Mouse (Mus musculus): ENCODE data around the gene Epha2. TPM values are rescaled to one million over a fixed set of nuclear protein-coding genes. Genes with fewer than 3 reads are reported as not detected.

Epha2 gene
- polyA plus RNA-seq, 1 experiment from 2014 or later: 2.0 TPM

- H3K27me3 ChIP-seq: no peaks in the 10 kb centered on the region
- WGBS: 92% methylated on average over 11 of the region's 11 CpGs
- H3K9me3 ChIP-seq: no peaks in the 10 kb centered on the region
- no peak overlapping the region for H3K27ac ChIP-seq
- no peak overlapping the region for H3K4me3 ChIP-seq (replicated peaks)
- no peak overlapping the region for H3K4me2 ChIP-seq
- H3K36me3 ChIP-seq (replicated peaks): peaks cover 6% of the 10 kb centered on the region; the same call in 1 of the 2 replicates
- H3K4me1 ChIP-seq: no peaks in the 10 kb centered on the region
- no peak overlapping the region for H3K9ac ChIP-seq
- ATAC-seq (ENCODE audit: low FRiP score): no peak
Measured at GRCm38 (mm10) chr4:141322526-141322925, 21.5 kb downstream of the Epha2 start.

GRCm38 (mm10) chr4:141324771-141325191 is 23.7 kb downstream of the Epha2 start:
- Histone ChIP-seq H3K27ac (no peak overlapping the region), H3K9me3 (no peaks in the 10 kb centered on the region), H3K27me3 (no peaks in the 10 kb centered on the region), H3K4me3 (replicated peaks) (no peak overlapping the region), H3K4me2 (no peak overlapping the region), H3K4me1 (no peaks in the 10 kb centered on the region), H3K9ac (no peak overlapping the region), H3K36me3 (replicated peaks) (0 out of 2 replicates have a peak, but pooled peaks cover 6% of the 10 kb centered on the region)
- WGBS: 84% methylated on average over 6 of the region's 6 CpGs
- ATAC-seq (ENCODE audit: low FRiP score): no peak

GRCm38 (mm10) chr4:141325636-141326035 is 24.6 kb downstream of the Epha2 start:
- Histone ChIP-seq H3K27me3 (no peaks in the 10 kb centered on the region), H3K4me3 (replicated peaks) (no peak overlapping the region), H3K9me3 (no peaks in the 10 kb centered on the region), H3K9ac (no peak overlapping the region), H3K36me3 (replicated peaks) (0 out of 2 replicates have a peak, but pooled peaks cover 6% of the 10 kb centered on the region), H3K27ac (no peak overlapping the region), H3K4me1 (no peaks in the 10 kb centered on the region), H3K4me2 (no peak overlapping the region)
- ATAC-seq (ENCODE audit: low FRiP score): no peak
- WGBS: 80% methylated on average over 15 of the region's 15 CpGs

DNA sequence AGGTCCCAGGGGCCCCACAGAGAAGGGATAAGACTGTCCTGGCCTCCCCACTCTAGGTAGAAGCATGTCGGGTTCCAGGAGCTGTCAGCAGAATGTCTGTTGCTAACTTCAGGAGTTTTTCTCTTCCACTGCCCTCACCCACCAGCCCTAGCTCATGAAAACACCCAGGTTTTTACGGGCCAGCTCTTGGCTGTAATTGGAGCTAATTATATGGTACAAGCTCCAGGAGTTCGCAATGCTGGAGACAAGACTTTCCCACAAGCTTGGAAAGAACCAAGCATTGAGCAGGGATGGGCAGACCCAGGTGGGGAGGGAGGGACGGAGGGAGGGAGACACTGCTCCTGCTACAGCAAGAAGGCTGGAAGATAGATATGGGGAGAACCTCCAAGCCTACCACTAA is 26.0 kb downstream of the Epha2 start:
- ATAC-seq (ENCODE audit: low FRiP score): no peak
- Histone ChIP-seq H3K36me3 (replicated peaks) (0 out of 2 replicates have a peak, but pooled peaks cover 6% of the 10 kb centered on the region), H3K9ac (no peak overlapping the region), H3K27ac (no peak overlapping the region), H3K4me3 (replicated peaks) (no peak overlapping the region), H3K4me2 (no peak overlapping the region), H3K27me3 (no peaks in the 10 kb centered on the region), H3K4me1 (no peaks in the 10 kb centered on the region), H3K9me3 (no peaks in the 10 kb centered on the region)
- WGBS: 76% methylated on average over 4 of the region's 4 CpGs

- Histone ChIP-seq H3K36me3 (replicated peaks) (no peaks in the 10 kb centered on the region), H3K27me3 (peaks cover 4% of the 10 kb centered on the region; the same call in 1 of the 2 replicates), H3K4me2 (no peak overlapping the region), H3K27ac (no peak overlapping the region), H3K4me3 (replicated peaks) (no peak overlapping the region), H3K9me3 (no peaks in the 10 kb centered on the region), H3K4me1 (peaks cover 5% of the 10 kb centered on the region; the same call in 1 of the 2 replicates), H3K9ac (no peak overlapping the region)
- ATAC-seq (ENCODE audit: low FRiP score): no peak
- WGBS: 84% methylated on average over 9 of the region's 9 CpGs
Measured at GRCm38 (mm10) chr4:141328742-141329141, 27.7 kb downstream of the Epha2 start.

DNA sequence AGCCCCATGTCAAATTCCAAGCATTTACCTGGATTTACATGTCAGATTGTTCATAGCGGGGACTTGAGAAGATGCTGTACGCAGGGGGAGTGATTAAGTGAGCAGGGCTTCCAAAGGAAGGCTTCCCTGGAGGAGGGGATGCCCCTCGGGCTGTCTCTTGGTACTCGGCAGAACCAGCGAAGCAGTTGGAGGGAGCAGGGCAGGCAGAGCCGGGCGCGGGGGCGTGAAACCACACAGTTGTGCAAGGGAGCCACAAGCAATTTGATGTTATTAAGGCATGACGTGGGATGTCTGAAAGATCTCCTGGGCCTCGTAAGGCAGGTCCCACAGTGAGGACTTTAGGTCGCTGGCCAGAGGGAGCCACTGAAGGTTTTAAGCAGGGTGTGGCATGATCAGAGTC is 28.9 kb downstream of the Epha2 start:
- Histone ChIP-seq H3K36me3 (replicated peaks) (no peaks in the 10 kb centered on the region), H3K27me3 (peaks cover 4% of the 10 kb centered on the region; the same call in 1 of the 2 replicates), H3K9ac (no peak overlapping the region), H3K27ac (no peak overlapping the region), H3K4me2 (no peak overlapping the region), H3K4me3 (replicated peaks) (no peak overlapping the region), H3K4me1 (peaks cover 14% of the 10 kb centered on the region), H3K9me3 (no peaks in the 10 kb centered on the region)
- ATAC-seq (ENCODE audit: low FRiP score): no peak
- 71% methylated on average over 12 of the region's 12 CpGs for WGBS

GRCm38 (mm10) chr4:141331446-141331845 is 30.4 kb downstream of the Epha2 start:
- no peak overlapping the region for H3K4me3 ChIP-seq (replicated peaks)
- no peak overlapping the region for H3K27ac ChIP-seq
- no peak overlapping the region for H3K9ac ChIP-seq
- no peaks in the 10 kb centered on the region for H3K9me3 ChIP-seq
- no peak overlapping the region for H3K4me2 ChIP-seq
- H3K4me1 ChIP-seq: peaks cover 29% of the 10 kb centered on the region
- WGBS: 95% methylated on average over 2 of the region's 2 CpGs
- H3K36me3 ChIP-seq (replicated peaks): no peaks in the 10 kb centered on the region
- H3K27me3 ChIP-seq: peaks cover 4% of the 10 kb centered on the region; the same call in 1 of the 2 replicates
- ATAC-seq (ENCODE audit: low FRiP score): no peak

DNA sequence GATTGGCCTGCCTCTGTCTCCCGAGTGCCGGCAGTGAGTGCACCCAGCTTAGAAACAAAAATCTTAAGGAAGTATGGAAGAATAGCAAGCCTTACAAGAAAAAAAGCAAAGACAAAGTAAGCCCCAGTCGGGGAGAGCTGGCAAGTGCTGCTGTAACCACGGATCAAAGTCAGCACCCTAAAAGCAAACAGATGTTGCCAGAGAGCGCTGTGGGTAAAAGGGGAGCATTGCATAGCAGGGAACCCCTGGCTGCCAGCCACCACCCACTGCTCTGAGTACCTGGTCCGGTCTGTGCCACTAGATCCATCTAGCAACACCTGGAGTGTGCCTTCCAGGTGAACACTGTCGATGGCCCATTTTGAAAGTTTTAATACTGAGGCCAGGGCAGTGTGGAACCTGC is 31.2 kb downstream of the Epha2 start:
- H3K4me3 ChIP-seq (replicated peaks): no peak overlapping the region
- no peak for ATAC-seq (ENCODE audit: low FRiP score)
- no peak overlapping the region for H3K27ac ChIP-seq
- H3K9me3 ChIP-seq: no peaks in the 10 kb centered on the region
- peaks cover 4% of the 10 kb centered on the region; the same call in 1 of the 2 replicates for H3K27me3 ChIP-seq
- no peak overlapping the region for H3K4me2 ChIP-seq
- no peak overlapping the region for H3K9ac ChIP-seq
- peaks cover 30% of the 10 kb centered on the region for H3K4me1 ChIP-seq
- no peaks in the 10 kb centered on the region for H3K36me3 ChIP-seq (replicated peaks)
- 88% methylated on average over 7 of the region's 7 CpGs for WGBS

DNA sequence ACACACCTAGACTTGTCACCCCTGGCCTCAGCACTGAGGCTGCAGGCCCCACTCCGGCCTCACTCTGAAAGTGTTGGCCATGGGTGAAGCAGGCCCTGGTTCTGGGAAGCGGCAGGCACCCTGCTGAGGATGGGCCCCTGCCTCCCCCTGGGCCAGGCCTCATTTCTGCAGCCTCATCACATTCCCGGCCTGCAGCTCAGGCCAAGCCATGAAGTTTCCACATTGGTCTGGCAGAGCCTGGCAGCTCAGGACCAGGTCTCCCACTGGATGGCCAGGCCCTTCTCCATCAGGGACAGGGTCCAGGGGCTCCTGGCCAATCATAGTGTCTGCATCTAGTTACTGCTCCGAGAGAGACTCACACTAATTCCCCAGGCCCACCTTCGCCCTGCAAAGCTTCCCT is 33.7 kb downstream of the Epha2 start:
- Histone ChIP-seq H3K9me3 (no peaks in the 10 kb centered on the region), H3K4me3 (replicated peaks) (no peak overlapping the region), H3K4me2 (peak overlapping the region; percentile 13; the same call in 1 of the 2 replicates), H3K27ac (peak overlapping the region; percentile 78), H3K9ac (peak overlapping the region; percentile 36; the same call in 1 of the 2 replicates), H3K27me3 (peaks cover 7% of the 10 kb centered on the region; the same call in 1 of the 2 replicates), H3K4me1 (peaks cover 51% of the 10 kb centered on the region), H3K36me3 (replicated peaks) (no peaks in the 10 kb centered on the region)
- WGBS: 44% methylated on average over 5 of the region's 5 CpGs
- ATAC-seq (ENCODE audit: low FRiP score): no peak

- Histone ChIP-seq H3K9me3 (no peaks in the 10 kb centered on the region), H3K9ac (peak overlapping the region; percentile 36; the same call in 1 of the 2 replicates), H3K4me3 (replicated peaks) (no peak overlapping the region), H3K27me3 (peaks cover 7% of the 10 kb centered on the region; the same call in 1 of the 2 replicates), H3K4me2 (peak overlapping the region; percentile 13), H3K27ac (peak overlapping the region; percentile 78), H3K4me1 (peaks cover 51% of the 10 kb centered on the region), H3K36me3 (replicated peaks) (no peaks in the 10 kb centered on the region)
- ATAC-seq (ENCODE audit: low FRiP score): peak; percentile 86
- 7% methylated on average over 3 of the region's 3 CpGs for WGBS
Measured at GRCm38 (mm10) chr4:141335263-141335796, 34.3 kb downstream of the Epha2 start.

GRCm38 (mm10) chr4:141336196-141336595 is 35.2 kb downstream of the Epha2 start:
- peaks cover 7% of the 10 kb centered on the region; the same call in 1 of the 2 replicates for H3K27me3 ChIP-seq
- WGBS: 53% methylated on average over 6 of the region's 6 CpGs
- no peak for ATAC-seq (ENCODE audit: low FRiP score)
- H3K9me3 ChIP-seq: no peaks in the 10 kb centered on the region
- no peaks in the 10 kb centered on the region for H3K36me3 ChIP-seq (replicated peaks)
- no peak overlapping the region for H3K9ac ChIP-seq
- no peak overlapping the region for H3K4me3 ChIP-seq (replicated peaks)
- no peak overlapping the region for H3K4me2 ChIP-seq
- H3K27ac ChIP-seq: peak overlapping the region; percentile 78
- peaks cover 51% of the 10 kb centered on the region for H3K4me1 ChIP-seq

- Histone ChIP-seq H3K4me3 (replicated peaks) (no peak overlapping the region), H3K27me3 (peaks cover 4% of the 10 kb centered on the region; the same call in 1 of the 2 replicates), H3K4me2 (no peak overlapping the region), H3K36me3 (replicated peaks) (no peaks in the 10 kb centered on the region), H3K9me3 (no peaks in the 10 kb centered on the region), H3K27ac (no peak overlapping the region), H3K9ac (peak overlapping the region; percentile 9; the same call in 1 of the 2 replicates), H3K4me1 (peaks cover 51% of the 10 kb centered on the region)
- no peak for ATAC-seq (ENCODE audit: low FRiP score)
- WGBS: 39% methylated on average over 6 of the region's 6 CpGs
Measured at GRCm38 (mm10) chr4:141337986-141338385, 36.9 kb downstream of the Epha2 start.

DNA sequence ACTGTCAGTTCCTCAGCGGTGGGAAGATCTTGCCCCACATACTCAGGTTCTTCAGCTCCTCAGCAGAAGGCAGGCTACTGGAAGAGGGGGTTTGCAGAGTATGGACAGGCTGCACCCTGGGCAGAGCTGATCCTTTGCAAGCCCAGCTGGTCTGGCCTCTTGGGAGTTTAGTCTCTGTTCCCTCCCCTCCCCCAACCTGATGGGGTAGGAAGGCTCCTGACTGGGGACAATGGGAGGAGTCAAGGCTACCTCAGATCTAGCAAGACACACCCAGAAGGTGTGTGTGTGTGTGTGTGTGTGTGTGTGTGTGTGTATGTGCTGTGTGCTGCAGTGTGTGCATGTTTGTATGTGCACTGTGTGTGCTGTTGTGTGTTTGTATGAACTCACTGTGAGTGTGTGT is 37.8 kb downstream of the Epha2 start:
- Histone ChIP-seq H3K27me3 (0 out of 2 replicates have a peak, but pooled peaks cover 3% of the 10 kb centered on the region), H3K9me3 (no peaks in the 10 kb centered on the region), H3K9ac (no peak overlapping the region), H3K4me1 (peaks cover 45% of the 10 kb centered on the region), H3K27ac (no peak overlapping the region), H3K4me2 (no peak overlapping the region), H3K4me3 (replicated peaks) (no peak overlapping the region), H3K36me3 (replicated peaks) (no peaks in the 10 kb centered on the region)
- no peak for ATAC-seq (ENCODE audit: low FRiP score)
- 17% methylated on average over 1 of the region's 1 CpGs for WGBS
